Mouse (Mus musculus): ENCODE measurements around the gene Lefty2. TPM values are rescaled to one million over a fixed set of nuclear protein-coding genes. Genes with fewer than 3 reads are reported as not detected.

Gene Lefty2
- polyA plus RNA-seq, 1 experiment, result not detected

- H3K79me2 ChIP-seq (ENCODE audit: control insufficient read depth, insufficient read depth), result no peaks in the 10 kb centered on the region
- H3K4me2 ChIP-seq (ENCODE audit: low read depth), result no peak overlapping the region
- no peak for TF ChIP-seq MYOD1 (IDR thresholded peaks at IDR 0.05; ENCODE audit: control insufficient read depth in 1 of 3, insufficient read length in 2 of 3, low read depth in 2 of 3)
- H3ac ChIP-seq (ENCODE audit: control insufficient read depth, insufficient read length), result no peak overlapping the region
- no peaks in the 10 kb centered on the region for H3K27me3 ChIP-seq (ENCODE audit: control insufficient read depth, insufficient read depth, insufficient read length)
- no peaks in the 10 kb centered on the region for H3K36me3 ChIP-seq (ENCODE audit: control insufficient read depth, insufficient read depth)
- H3K4me3 ChIP-seq, result no peak overlapping the region
Observed at GRCm38 (mm10) chr1:180922273-180923048, 29.6 kb downstream of the Lefty2 start.

GRCm38 (mm10) chr1:180924737-180925136, 31.8 kb downstream of the Lefty2 start:
- TF ChIP-seq E2F4 (IDR thresholded peaks at IDR 0.05; ENCODE audit: insufficient read depth) (no peak), REST (IDR thresholded peaks at IDR 0.05; ENCODE audit: insufficient read depth, insufficient read length) (no peak), TCF12 (IDR thresholded peaks at IDR 0.05; ENCODE audit: insufficient read depth, poor library complexity, severe bottlenecking) (no peak), MYOG (IDR thresholded peaks at IDR 0.05; ENCODE audit: control insufficient read depth in 1 of 3, insufficient read depth in 1 of 3, insufficient read length in 2 of 3, low read depth in 2 of 3) (no peak), POLR2AphosphoS2 (IDR thresholded peaks at IDR 0.05; ENCODE audit: insufficient read length, low read depth) (no peak), POLR2A (IDR thresholded peaks at IDR 0.05; ENCODE audit: insufficient read length, low read depth) (no peak), CEBPB (IDR thresholded peaks at IDR 0.05; ENCODE audit: insufficient read depth, poor library complexity, severe bottlenecking) (no peak), SRF (IDR thresholded peaks at IDR 0.05; ENCODE audit: control insufficient read depth, insufficient read length, low read depth) (no peak), TCF3 (IDR thresholded peaks at IDR 0.05; ENCODE audit: insufficient read length, low read depth) (no peak)
- Histone ChIP-seq H3ac (ENCODE audit: control insufficient read depth, insufficient read length) (no peak overlapping the region), H3K36me3 (ENCODE audit: control insufficient read depth, insufficient read depth) (no peaks in the 10 kb centered on the region), H3K4me2 (ENCODE audit: low read depth) (no peak overlapping the region), H3K4me3 (no peak overlapping the region), H3K27me3 (ENCODE audit: control insufficient read depth, insufficient read depth, insufficient read length) (no peaks in the 10 kb centered on the region), H3K79me2 (ENCODE audit: control insufficient read depth, insufficient read depth) (no peaks in the 10 kb centered on the region)

- H3K36me3 ChIP-seq (ENCODE audit: control insufficient read depth, insufficient read depth), result no peaks in the 10 kb centered on the region
- no peak overlapping the region for H3ac ChIP-seq (ENCODE audit: control insufficient read depth, insufficient read length)
- H3K4me2 ChIP-seq (ENCODE audit: low read depth), result no peak overlapping the region
- no peak for TF ChIP-seq TCF3 (IDR thresholded peaks at IDR 0.05; ENCODE audit: insufficient read length, low read depth)
- TF ChIP-seq MAX (IDR thresholded peaks at IDR 0.05; ENCODE audit: low read depth), result no peak
- no peak for TF ChIP-seq POLR2A (IDR thresholded peaks at IDR 0.05; ENCODE audit: insufficient read length, low read depth)
- no peak for TF ChIP-seq POLR2AphosphoS2 (IDR thresholded peaks at IDR 0.05; ENCODE audit: insufficient read length, low read depth)
- no peak for TF ChIP-seq REST (IDR thresholded peaks at IDR 0.05; ENCODE audit: insufficient read depth, insufficient read length)
- no peak for TF ChIP-seq MYOG (IDR thresholded peaks at IDR 0.05; ENCODE audit: control insufficient read depth in 1 of 3, insufficient read depth in 1 of 3, insufficient read length in 2 of 3, low read depth in 2 of 3)
- no peak for TF ChIP-seq TCF12 (IDR thresholded peaks at IDR 0.05; ENCODE audit: insufficient read depth, poor library complexity, severe bottlenecking)
- TF ChIP-seq USF1 (IDR thresholded peaks at IDR 0.05; ENCODE audit: low read depth), result no peak
- no peak for TF ChIP-seq CEBPB (IDR thresholded peaks at IDR 0.05; ENCODE audit: insufficient read depth, poor library complexity, severe bottlenecking)
- H3K4me3 ChIP-seq, result no peak overlapping the region
- no peaks in the 10 kb centered on the region for H3K79me2 ChIP-seq (ENCODE audit: control insufficient read depth, insufficient read depth)
- no peaks in the 10 kb centered on the region for H3K27me3 ChIP-seq (ENCODE audit: control insufficient read depth, insufficient read depth, insufficient read length)
Observed at GRCm38 (mm10) chr1:180926286-180926685, 33.4 kb downstream of the Lefty2 start.

- Histone ChIP-seq H3K4me2 (ENCODE audit: low read depth) (no peak overlapping the region), H3ac (ENCODE audit: control insufficient read depth, insufficient read length) (no peak overlapping the region), H3K36me3 (ENCODE audit: control insufficient read depth, insufficient read depth) (no peaks in the 10 kb centered on the region), H3K27me3 (ENCODE audit: control insufficient read depth, insufficient read depth, insufficient read length) (no peaks in the 10 kb centered on the region), H3K4me3 (no peak overlapping the region), H3K79me2 (ENCODE audit: control insufficient read depth, insufficient read depth) (no peaks in the 10 kb centered on the region)
- TF ChIP-seq CEBPB (IDR thresholded peaks at IDR 0.05; ENCODE audit: insufficient read depth, poor library complexity, severe bottlenecking), result no peak
- no peak for TF ChIP-seq E2F4 (IDR thresholded peaks at IDR 0.05; ENCODE audit: insufficient read depth)
Observed at GRCm38 (mm10) chr1:180929599-180929998, 36.7 kb downstream of the Lefty2 start.

GRCm38 (mm10) chr1:180931106-180931505, 38.2 kb downstream of the Lefty2 start:
- Histone ChIP-seq H3K4me2 (ENCODE audit: low read depth) (peak overlapping the region; percentile 20), H3ac (ENCODE audit: control insufficient read depth, insufficient read length) (no peak overlapping the region), H3K36me3 (ENCODE audit: control insufficient read depth, insufficient read depth) (no peaks in the 10 kb centered on the region), H3K79me2 (ENCODE audit: control insufficient read depth, insufficient read depth) (no peaks in the 10 kb centered on the region), H3K4me3 (no peak overlapping the region), H3K27me3 (ENCODE audit: control insufficient read depth, insufficient read depth, insufficient read length) (no peaks in the 10 kb centered on the region)
- no peak for TF ChIP-seq MYOD1 (IDR thresholded peaks at IDR 0.05; ENCODE audit: control insufficient read depth in 1 of 3, insufficient read length in 2 of 3, low read depth in 2 of 3)
- TF ChIP-seq MAX (IDR thresholded peaks at IDR 0.05; ENCODE audit: low read depth), result no peak
- no peak for TF ChIP-seq TCF3 (IDR thresholded peaks at IDR 0.05; ENCODE audit: insufficient read length, low read depth)
- no peak for TF ChIP-seq SRF (IDR thresholded peaks at IDR 0.05; ENCODE audit: control insufficient read depth, insufficient read length, low read depth)

All from myocyte (in vitro differentiated cells).